Mouse (Mus musculus) stomach, postnatal 0 days (tissue): ENCODE data around the gene Tars2.

Source experiments
- CTCF ChIP-seq: IDR thresholded peaks from 2 replicates; pipeline ENCODE4 v1.5.1; 2016; ENCODE audit warnings: antibody characterized with exemption, low read depth, mild to moderate bottlenecking, moderate library complexity
- EP300 ChIP-seq: optimal IDR thresholded peaks from 2 replicates; pipeline ENCODE3; 2016; ENCODE audit warnings: antibody characterized with exemption

DNA sequence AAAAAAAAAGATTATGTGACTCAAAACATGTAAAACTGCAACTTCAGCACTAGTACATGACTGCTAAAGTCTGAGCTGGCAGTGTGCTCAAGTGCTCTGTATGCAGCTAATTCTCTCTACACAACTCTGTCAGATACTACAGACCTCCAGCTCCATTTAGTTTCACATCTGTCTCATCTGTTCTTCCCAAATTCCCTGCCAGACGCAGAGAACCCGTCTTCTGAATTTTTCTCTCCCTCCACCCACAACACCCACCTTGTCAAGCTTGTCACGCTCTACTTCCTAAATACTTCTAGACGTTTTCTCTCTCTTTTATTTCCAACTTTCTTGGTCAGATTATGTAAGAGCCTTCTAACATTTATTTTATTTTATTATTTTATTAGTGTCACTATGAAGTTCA is 38.8 kb upstream of the Tars2 start:
- TF ChIP-seq CTCF = no peak
- no peak for TF ChIP-seq EP300
